ENCODE assay signal across 8 mouse cellular contexts in the genomic region with DNA sequence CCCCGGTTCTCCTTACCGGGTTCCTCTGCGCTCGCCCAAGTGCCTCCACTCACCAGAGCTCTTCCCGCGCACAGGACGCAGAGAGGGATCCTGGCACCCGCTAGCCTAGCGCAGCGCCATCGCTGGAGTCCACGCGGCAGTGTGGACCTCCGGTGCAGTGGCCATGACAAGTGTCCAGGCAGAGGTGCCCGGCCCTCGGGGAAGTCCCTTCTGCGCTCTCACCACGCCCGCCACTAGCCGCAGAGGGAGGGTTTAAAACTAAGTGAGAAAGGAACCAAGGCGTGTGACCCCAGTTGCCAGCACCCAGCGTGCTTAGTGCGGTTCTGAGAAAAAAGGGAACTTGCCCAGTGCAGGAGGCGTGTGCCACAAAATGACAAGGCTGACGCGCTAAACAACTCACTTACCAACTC. TPM values are rescaled to one million over a fixed set of nuclear protein-coding genes. Genes with fewer than 3 reads are reported as not detected.
DNase-seq lines count a peak whose midpoint lies in the region; ATAC-seq and TF ChIP-seq lines count a peak whose summit lies in the region.

A gene (minus strand): TSS at position 207 of the 410 bp plus-strand sequence.

- no peaks in the 10 kb centered on the region for H3K9me3 ChIP-seq in kidney, embryonic 15.5 days (replicated peaks)
- H3K9me3 ChIP-seq in intestine, embryonic 15.5 days = no peaks in the 10 kb centered on the region

- no peak for TF ChIP-seq POLR2A in small intestine, adult 2 months (IDR thresholded peaks at IDR 0.05; ENCODE audit: low read depth, low read length)

- peaks cover 18% of the 10 kb centered on the region for H3K27me3 ChIP-seq in kidney, embryonic 15.5 days
- peaks cover 6% of the 10 kb centered on the region; the same call in 1 of the 2 replicates for H3K27me3 ChIP-seq in intestine, embryonic 15.5 days (replicated peaks)
- H3K27me3 ChIP-seq in small intestine, adult 2 months (ENCODE audit: control insufficient read depth, insufficient read depth, low read length) = no peaks in the 10 kb centered on the region

- TF ChIP-seq CTCF in small intestine, adult 2 months (IDR thresholded peaks at IDR 0.05; ENCODE audit: extremely low read depth, insufficient read length, insufficient replicate concordance, low read depth, low read length) = no peak

- 4% methylated on average over 26 of the region's 26 CpGs for WGBS in kidney, embryonic 15.5 days
- 2% methylated on average over 26 of the region's 26 CpGs for WGBS in intestine, embryonic 15.5 days
- WGBS in macrophage (ENCODE audit: missing documents) = 2% methylated on average over 25 of the region's 26 CpGs
- 3% methylated on average over 26 of the region's 26 CpGs for WGBS in small intestine, adult 2 months

- peak within 1 kb of the TSS; percentile 35 for H3K4me3 ChIP-seq in kidney, embryonic 15.5 days (replicated peaks)
- H3K4me3 ChIP-seq in intestine, embryonic 15.5 days (replicated peaks) = peak within 1 kb of the TSS; percentile 20
- H3K4me3 ChIP-seq in macrophage (ENCODE audit: inconsistent target) = peak within 1 kb of the TSS; percentile 60
- H3K4me3 ChIP-seq in small intestine, adult 2 months (ENCODE audit: low read depth, low read length) = peak within 1 kb of the TSS; percentile 54

- H3K4me1 ChIP-seq in kidney, embryonic 15.5 days = peaks cover 5% of the 10 kb centered on the region
- no peaks in the 10 kb centered on the region for H3K4me1 ChIP-seq in intestine, embryonic 15.5 days (replicated peaks)
- peaks cover 2% of the 10 kb centered on the region; the same call in 1 of the 2 replicates for H3K4me1 ChIP-seq in small intestine, adult 2 months (ENCODE audit: control insufficient read depth, insufficient read depth, insufficient read length, low read length)

- H3K36me3 ChIP-seq in kidney, embryonic 15.5 days = no peaks in the 10 kb centered on the region
- H3K36me3 ChIP-seq in intestine, embryonic 15.5 days = no peaks in the 10 kb centered on the region
- no peaks in the 10 kb centered on the region for H3K36me3 ChIP-seq in macrophage (ENCODE audit: inconsistent target)
- no peaks in the 10 kb centered on the region for H3K36me3 ChIP-seq in small intestine, adult 2 months (ENCODE audit: control insufficient read depth, insufficient read depth, low read length)

- H3K27ac ChIP-seq in kidney, embryonic 15.5 days = no peak within 1 kb of the TSS
- H3K27ac ChIP-seq in intestine, embryonic 15.5 days = no peak within 1 kb of the TSS
- peak within 1 kb of the TSS; percentile 44 for H3K27ac ChIP-seq in macrophage
- 0 out of 2 replicates have a peak within 1 kb of the TSS, but pooled peaks have one; percentile 7 for H3K27ac ChIP-seq in small intestine, adult 2 months (ENCODE audit: insufficient read depth, low read depth, low read length)

- H3K9ac ChIP-seq in kidney, embryonic 15.5 days = no peak within 1 kb of the TSS
- H3K9ac ChIP-seq in intestine, embryonic 15.5 days = no peak within 1 kb of the TSS

- H3K4me2 ChIP-seq in kidney, embryonic 15.5 days = peak within 1 kb of the TSS; percentile 65
- H3K4me2 ChIP-seq in intestine, embryonic 15.5 days (replicated peaks) = peak within 1 kb of the TSS; percentile 57

- H3K79me2 ChIP-seq in macrophage (ENCODE audit: inconsistent target) = no peaks in the 10 kb centered on the region

- no peak for ATAC-seq in kidney, embryonic 15.5 days (replicated peaks; ENCODE audit: low FRiP score)
- peak; percentile 91 for ATAC-seq in granulocyte monocyte progenitor cell, adult 5-6 weeks (replicated peaks; ENCODE audit: poor library complexity, severe bottlenecking)
- ATAC-seq in intestine, embryonic 15.5 days = no peak

- no peak for DNase-seq in kidney, adult 8-10 months
- DNase-seq in adrenal gland, postnatal 25 days = peak; percentile 6
- DNase-seq in urinary bladder, postnatal 25 days (ENCODE audit: low spot score) = no peak

RNA-seq across cellular contexts. Expression of the gene that starts here (rescaled TPM):
- 0.05 TPM in 1 of 2 replicates, not detected in the other for polyA plus RNA-seq in kidney, embryonic 15.5 days (2015; fragmentation: Nextera tagmentation; extraction: Ambion mirVana)
- total RNA-seq in adrenal gland, postnatal 25 days (2021) = not detected in 2 replicates
- 5.3 and 8.6 TPM in 2 replicates for total RNA-seq in granulocyte monocyte progenitor cell, adult 5-6 weeks (2014; fragmentation: Nextera tagmentation)
- total RNA-seq in granulocyte monocyte progenitor cell, adult 5-6 weeks (2017) = 2.9 and 3.4 TPM in 2 replicates
- polyA plus RNA-seq in intestine, embryonic 15.5 days (2015; fragmentation: Nextera tagmentation; extraction: Ambion mirVana) = 0.05 and 0.10 TPM in 2 replicates
- 10 to 100 TPM in 7 of 26 experiments, 1 to 10 TPM in 19; 4.6 to 14.0 (median 8.1) TPM for total RNA-seq in macrophage (2018; cell fraction: chromatin; rRNA removed)
- total RNA-seq in macrophage (2018; cell fraction: cytosol; rRNA removed) = 10 to 100 TPM; 12.0 to 38.1 (median 22.0) TPM
- total RNA-seq in macrophage (2018; cell fraction: nucleus; rRNA removed) = 10 to 100 TPM in 23 of 26 experiments, 1 to 10 TPM in 3; 8.7 to 31.6 (median 17.0) TPM
- 12.6 to 33.6 TPM (median 23.0 TPM) in 3 replicates for polyA plus RNA-seq in macrophage (2018)
- polyA plus RNA-seq in small intestine, adult 2 months (2012; rRNA removed) = 0.25 and 0.55 TPM in 2 replicates

Comparison
In these comparisons a context has a peak if more than half of its experiments do, and no peak if none do; other contexts are left out.
1. Peak in DNase-seq in adrenal gland, postnatal 25 days; RNA of the gene not detected or under 1 TPM.
2. H3K27ac ChIP-seq: peak in macrophage (single experiment) and small intestine, adult 2 months (single experiment); none in kidney, embryonic 15.5 days (single experiment) and intestine, embryonic 15.5 days (single experiment).
3. Peak in every context shown above with its lines, with median percentiles within 50 percentile points of each other: H3K4me3 ChIP-seq.